Mouse (Mus musculus) MEL (cell line): ENCODE data around the gene Bcl2l1.

Source experiments
- CTCF ChIP-seq, 3 experiments: IDR thresholded peaks in 2 of 3; conservative IDR thresholded peaks in 1 of 3; 2 replicates each; pipeline ENCODE4 v1.5.1; 2011 to 2012; ENCODE audit warnings: low read length in 3 of 3, low read depth in 2 of 3, mild to moderate bottlenecking in 2 of 3, improper control_type of control experiment in 1 of 3, inconsistent platforms in 1 of 3, mixed read lengths in 1 of 3, moderate library complexity in 1 of 3; ENCODE audit not compliant: control insufficient read depth in 1 of 3, insufficient read depth in 1 of 3, poor library complexity in 1 of 3, severe bottlenecking in 1 of 3
- EP300 ChIP-seq, 2 experiments: IDR thresholded peaks; 2 replicates each; pipeline ENCODE4 v1.6.1; 2011; ENCODE audit warnings: improper control_type of control experiment in 2 of 2, low read length in 2 of 2, low read depth in 1 of 2, mild to moderate bottlenecking in 1 of 2
- GATA1 ChIP-seq: IDR thresholded peaks from 2 replicates; pipeline ENCODE4 v1.6.1; 2011; ENCODE audit warnings: low read depth, low read length, improper control_type of control experiment
- POLR2A ChIP-seq, 2 experiments: IDR thresholded peaks; 2 replicates each; pipeline ENCODE4 v1.6.1; 2011 to 2012; ENCODE audit warnings: low read length in 2 of 2, mild to moderate bottlenecking in 2 of 2, control low read depth in 1 of 2, improper control_type of control experiment in 1 of 2, low read depth in 1 of 2, moderate library complexity in 1 of 2; ENCODE audit not compliant: control insufficient read depth in 1 of 2, insufficient read depth in 1 of 2, poor library complexity in 1 of 2
- TAL1 ChIP-seq: IDR thresholded peaks from 2 replicates; pipeline ENCODE4 v1.6.1; 2012; ENCODE audit warnings: mild to moderate bottlenecking, inconsistent platforms, low read length, moderate library complexity, mixed read lengths
- ZMIZ1 ChIP-seq: IDR thresholded peaks from 2 replicates; pipeline ENCODE4 v1.6.1; 2012; ENCODE audit warnings: low read depth, mild to moderate bottlenecking, inconsistent platforms, low read length, improper control_type of control experiment, moderate library complexity

DNA sequence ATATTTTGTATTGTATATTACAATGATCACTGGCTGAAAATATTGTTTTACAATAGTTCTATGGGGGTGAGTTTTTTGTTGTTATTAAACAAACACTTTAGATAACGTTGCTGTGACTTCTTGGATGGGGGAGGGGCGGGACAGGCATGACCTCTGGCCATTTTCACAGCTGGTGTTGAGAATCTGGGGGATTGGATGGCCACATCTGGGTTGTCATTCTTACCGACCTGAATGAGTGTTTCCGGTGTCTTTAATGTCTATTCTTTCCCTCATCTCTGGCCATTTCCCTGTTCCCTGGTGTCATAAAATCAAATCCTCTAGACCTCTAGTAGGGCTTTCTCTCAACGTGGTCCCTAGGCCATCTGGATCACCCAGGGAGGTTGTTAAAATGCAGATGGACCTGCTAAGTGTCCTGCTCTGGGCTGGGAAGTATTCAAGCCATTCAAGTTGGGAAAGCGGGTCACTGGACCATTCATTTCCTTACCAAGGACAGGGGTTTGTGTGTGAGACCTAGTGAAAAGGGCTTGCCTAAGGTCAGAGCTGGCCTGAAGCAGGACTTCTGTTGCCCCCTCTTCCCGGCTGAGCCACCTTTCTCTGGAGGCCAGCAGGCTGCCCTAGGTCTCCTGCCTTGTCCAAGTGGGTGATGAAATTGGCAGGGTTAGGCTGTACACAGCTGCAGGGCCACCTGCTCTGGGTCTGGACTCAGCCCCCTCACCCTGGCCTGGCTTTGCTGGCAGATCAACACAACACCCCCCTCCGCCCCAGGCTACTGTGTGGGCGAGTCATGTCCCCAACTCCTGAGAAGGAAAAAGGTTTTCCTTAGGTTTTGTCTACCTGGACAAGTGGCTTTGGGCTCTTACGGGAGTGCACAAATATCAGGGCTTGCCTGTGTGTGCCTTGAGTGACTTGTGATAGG, 94.0 kb downstream of the Bcl2l1 start:
- TF ChIP-seq CTCF (IDR thresholded peaks at IDR 0.05 in 2 of 3, conservative IDR thresholded peaks at IDR 0.05 in 1 of 3; ENCODE audit: control insufficient read depth in 1 of 3, insufficient read depth in 1 of 3, low read depth in 2 of 3, low read length in 3 of 3, poor library complexity in 1 of 3, severe bottlenecking in 1 of 3) (no peak), ZMIZ1 (no peak), EP300 (IDR thresholded peaks at IDR 0.05; ENCODE audit: low read depth in 1 of 2, low read length in 2 of 2) (no peak), POLR2A (IDR thresholded peaks at IDR 0.05; ENCODE audit: control insufficient read depth in 1 of 2, insufficient read depth in 1 of 2, low read depth in 1 of 2, low read length in 2 of 2, poor library complexity in 1 of 2) (peak in 1 of 2 experiments; percentile 42; a peak in 1 of 4 replicates), GATA1 (no peak; the same call in 1 of the 2 replicates), TAL1 (no peak)
